Mouse (Mus musculus): ENCODE results near the gene Gal3st4.

DNA sequence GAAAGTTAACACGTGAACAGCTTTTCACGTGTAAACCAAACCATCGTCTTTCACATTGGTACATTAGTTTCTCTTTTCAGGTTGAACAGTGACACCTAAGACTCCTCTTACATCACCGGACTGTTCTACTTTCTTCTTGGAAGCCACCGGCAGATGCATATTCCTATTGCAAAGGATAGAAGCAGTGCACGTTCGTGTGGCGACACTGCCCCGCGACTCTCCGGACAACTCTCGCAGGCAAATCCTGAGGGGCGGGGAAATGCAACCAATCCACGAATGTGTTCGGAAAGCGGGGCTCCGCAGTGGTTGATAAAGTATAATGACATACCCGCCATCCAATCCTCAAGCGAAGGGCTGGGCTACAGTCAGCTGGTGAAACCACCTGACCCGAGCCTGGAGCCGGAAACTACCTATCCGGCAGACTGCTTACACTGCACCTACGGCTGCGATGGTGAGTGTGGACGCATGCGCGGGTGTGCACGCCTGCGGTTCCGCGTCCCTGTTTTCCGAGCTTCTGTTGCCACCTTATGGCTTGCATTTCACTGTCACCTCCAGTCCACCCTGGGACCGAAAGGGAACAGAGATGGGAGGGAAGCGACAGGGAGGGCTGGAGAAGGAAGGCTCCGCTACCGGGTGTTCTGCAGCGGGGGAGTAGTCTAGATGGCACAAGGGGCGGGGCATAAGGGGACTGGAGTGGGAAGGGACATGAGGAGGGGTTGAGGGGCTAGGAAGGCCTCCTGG, 17.1 kb downstream of the Gal3st4 start, which contains the start of gene Lamtor4:
- TF ChIP-seq CTCF (IDR thresholded peaks at IDR 0.05; ENCODE audit: insufficient read depth, low read length) (no peak), POLR2A (IDR thresholded peaks at IDR 0.05; ENCODE audit: borderline replicate concordance, extremely low read depth, low read depth, low read length) (peak; percentile 91; the same call in 1 of the 2 replicates)

Measured in lung, adult 2 months (tissue).